Mouse (Mus musculus): ENCODE measurements at regions not wholly inside any gene's neighbourhood (a gene's known extent, or its start where the extent isn't known, plus 50 kb on each side); places are given as distances from the start of the nearest gene placed in this dataset.

DNA sequence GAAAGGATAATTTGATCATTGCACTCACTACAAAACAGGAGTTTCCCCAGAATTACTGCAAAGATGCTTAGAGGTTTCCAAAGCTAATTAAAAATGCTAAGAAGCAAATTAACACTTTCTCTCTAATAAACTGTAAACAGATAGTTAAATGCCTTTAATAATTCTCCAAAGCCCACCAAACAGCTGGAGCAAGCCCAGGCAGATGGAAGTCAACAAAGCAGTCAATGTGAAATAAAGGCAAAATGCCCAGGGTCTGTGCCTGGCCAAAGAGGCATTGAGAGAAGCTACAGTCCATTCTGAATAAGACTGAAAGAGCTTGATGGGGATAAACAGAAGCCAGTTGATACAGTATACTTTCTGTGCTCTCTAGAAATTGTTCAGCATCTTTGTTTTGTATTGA, 215.6 kb upstream of the Lrfn5 start:
- ATAC-seq, result no peak
- Histone ChIP-seq H3K4me3 (ENCODE audit: low read length) (no peak overlapping the region), H3K27me3 (replicated peaks; ENCODE audit: control insufficient read depth, insufficient read depth, low read length) (no peaks in the 10 kb centered on the region), H3K36me3 (ENCODE audit: control insufficient read depth, insufficient read depth, low read length) (no peaks in the 10 kb centered on the region), H3K27ac (ENCODE audit: low read depth, low read length) (no peak overlapping the region), H3K4me1 (ENCODE audit: control insufficient read depth, insufficient read depth, low read depth, low read length) (no peaks in the 10 kb centered on the region), H3K4me2 (ENCODE audit: low read length) (no peak overlapping the region), H3K9ac (ENCODE audit: low read depth, low read length) (no peak overlapping the region), H3K9me3 (ENCODE audit: control insufficient read depth, low read length) (no peaks in the 10 kb centered on the region)

DNA sequence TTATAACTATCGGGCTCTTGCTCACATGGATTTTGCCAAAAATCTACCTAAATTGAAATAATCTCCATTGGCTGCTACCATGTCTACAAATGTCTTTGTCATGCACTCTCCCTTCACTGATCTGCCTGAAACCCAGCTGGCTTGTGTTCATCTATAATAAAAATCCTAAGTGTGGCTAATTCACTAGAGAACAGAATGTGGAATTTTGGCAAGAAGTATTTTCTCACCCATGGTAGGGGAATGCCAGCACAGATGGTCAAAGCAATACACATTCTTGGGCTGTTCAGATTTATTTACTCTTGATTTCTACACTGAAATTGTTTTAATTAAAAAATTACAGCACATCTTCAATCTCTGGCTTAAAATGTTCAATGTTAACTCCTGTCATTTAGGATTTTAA, 200.8 kb upstream of the Lrfn5 start:
- Histone ChIP-seq H3K4me2 (ENCODE audit: low read length) (no peak overlapping the region), H3K9me3 (ENCODE audit: control insufficient read depth, low read length) (no peaks in the 10 kb centered on the region), H3K4me1 (ENCODE audit: control insufficient read depth, insufficient read depth, low read depth, low read length) (no peaks in the 10 kb centered on the region), H3K27me3 (replicated peaks; ENCODE audit: control insufficient read depth, insufficient read depth, low read length) (no peaks in the 10 kb centered on the region), H3K27ac (ENCODE audit: low read depth, low read length) (no peak overlapping the region), H3K9ac (ENCODE audit: low read depth, low read length) (no peak overlapping the region), H3K4me3 (ENCODE audit: low read length) (no peak overlapping the region), H3K36me3 (ENCODE audit: control insufficient read depth, insufficient read depth, low read length) (no peaks in the 10 kb centered on the region)
- peak; percentile 30; the same call in 1 of the 2 replicates for ATAC-seq
- 85% methylated on average over 1 of the region's 1 CpGs for WGBS

DNA sequence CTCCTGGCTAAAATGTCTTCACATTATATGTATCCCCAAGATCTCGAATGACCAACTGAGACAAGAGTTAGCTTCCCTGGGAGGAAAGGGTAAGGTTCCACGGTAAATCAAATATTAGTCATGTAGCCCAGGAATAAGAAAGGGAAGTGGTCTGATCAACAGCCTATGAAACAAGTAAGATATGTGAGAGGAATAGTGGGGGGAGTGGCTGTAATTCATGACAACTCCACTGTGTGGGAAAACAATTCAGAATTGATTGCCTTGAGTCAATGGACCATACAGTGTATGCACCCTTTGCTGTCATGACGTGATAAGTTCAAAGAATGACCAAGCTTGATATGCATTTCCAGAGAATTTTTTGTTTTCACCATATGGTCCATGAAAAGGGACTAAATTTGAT, 190.8 kb upstream of the Lrfn5 start:
- 61% methylated on average over 3 of the region's 3 CpGs for WGBS
- H3K9ac ChIP-seq (ENCODE audit: low read depth, low read length), result no peak overlapping the region
- ATAC-seq, result no peak
- no peaks in the 10 kb centered on the region for H3K4me1 ChIP-seq (ENCODE audit: control insufficient read depth, insufficient read depth, low read depth, low read length)
- H3K4me3 ChIP-seq (ENCODE audit: low read length), result no peak overlapping the region
- no peaks in the 10 kb centered on the region for H3K9me3 ChIP-seq (ENCODE audit: control insufficient read depth, low read length)
- no peak overlapping the region for H3K27ac ChIP-seq (ENCODE audit: low read depth, low read length)
- H3K27me3 ChIP-seq (replicated peaks; ENCODE audit: control insufficient read depth, insufficient read depth, low read length), result no peaks in the 10 kb centered on the region
- no peak overlapping the region for H3K4me2 ChIP-seq (ENCODE audit: low read length)
- no peaks in the 10 kb centered on the region for H3K36me3 ChIP-seq (ENCODE audit: control insufficient read depth, insufficient read depth, low read length)

All from hindbrain, embryonic 16.5 days (tissue).